Mouse (Mus musculus) kidney, adult 2 months (tissue): ENCODE measurements around the gene 1110002E22Rik.

Source experiments
- CTCF ChIP-seq: fragments of 200-500 bp; conservative IDR thresholded peaks from 2 replicates; pipeline ENCODE4 v1.5.1; 2011; ENCODE audit warnings: low read depth, mild to moderate bottlenecking, control low read depth, low read length, moderate library complexity, mixed read lengths; ENCODE audit not compliant: insufficient read depth, insufficient read length
- POLR2A ChIP-seq: fragments of 200-500 bp; IDR thresholded peaks from one replicate; pipeline ENCODE4 v1.6.1; 2011; ENCODE audit warnings: low read depth, low read length, control low read depth

DNA sequence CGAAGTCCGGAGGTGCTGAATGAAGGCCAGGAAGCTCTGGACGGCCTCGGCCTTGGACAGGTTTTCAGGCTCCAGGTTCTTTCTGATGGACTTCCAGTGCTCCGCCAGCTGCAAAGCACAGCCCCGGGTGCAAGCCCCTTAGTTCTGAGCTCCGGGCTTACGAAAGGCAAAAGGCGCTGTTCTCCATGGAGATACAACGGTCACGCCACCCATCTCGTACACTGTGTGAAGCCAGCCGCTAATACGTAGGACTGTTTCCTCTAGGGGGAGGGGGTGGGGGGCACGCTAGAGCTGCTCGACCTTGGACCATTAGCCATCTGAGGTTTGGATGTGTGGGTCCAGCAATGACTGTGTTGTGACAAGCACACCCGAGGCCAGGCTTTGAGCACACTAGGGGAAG lies 49.3 kb downstream of the 1110002E22Rik start:
- TF ChIP-seq CTCF: no peak
- no peak for TF ChIP-seq POLR2A
